Mouse (Mus musculus): Measurements from ENCODE around the gene Myrip. TPM values are rescaled to one million over a fixed set of nuclear protein-coding genes. Genes with fewer than 3 reads are reported as not detected.

Myrip gene
- polyA plus RNA-seq (2015; fragmentation: Illumina TruSeq; extraction: RNeasy Lipid Tissue Mini Kit (QIAGEN cat#74804); ENCODE audit: insufficient read depth, low replicate concordance) = 0.12 TPM

DNA sequence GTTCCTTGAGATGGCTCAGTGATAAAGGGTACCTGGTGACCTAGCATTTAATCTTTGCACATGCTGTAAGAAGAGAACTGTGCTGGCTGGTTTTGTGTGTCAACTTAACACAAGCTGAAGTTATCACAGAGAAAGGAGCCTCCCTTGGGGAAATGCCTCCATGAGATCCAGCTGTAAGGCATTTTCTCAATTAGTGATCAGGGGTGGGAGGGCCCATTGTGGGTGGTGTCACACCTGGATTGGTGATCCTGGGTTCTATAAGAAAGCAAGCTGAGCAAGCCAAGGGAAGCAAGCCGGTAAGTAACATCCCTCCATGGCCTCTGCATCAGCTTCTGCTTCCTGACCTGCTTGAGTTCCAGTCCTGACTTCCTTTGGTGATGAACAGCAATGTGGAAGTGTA lies at the start of gene Myrip:
Gene Myrip (plus strand): TSS at position 301 of the 400 bp plus-strand sequence.

DNA sequence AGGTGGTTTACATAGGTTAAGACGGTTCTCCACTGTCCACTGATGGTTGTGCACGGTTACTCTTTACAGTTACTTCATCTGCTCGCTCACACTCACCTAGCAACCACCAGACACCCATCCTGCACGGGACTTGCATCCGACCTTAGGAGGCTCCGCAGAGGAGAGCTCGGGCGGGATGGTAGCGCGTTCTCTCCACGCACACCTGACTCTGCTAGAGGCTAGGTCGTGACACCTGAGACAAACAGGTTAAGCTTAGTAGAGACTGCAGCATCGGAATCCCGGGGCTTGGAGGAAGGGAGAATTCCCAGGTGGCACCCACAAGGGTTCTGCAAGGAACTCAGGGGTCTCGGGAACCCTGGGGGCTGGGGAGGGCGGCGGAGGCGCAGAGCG lies 190.7 kb downstream of the Myrip start, which contains the start of gene Eif1b:
Gene Eif1b (plus strand): TSS at position 223 of the 390 bp plus-strand sequence.

Other genes starting within 250 kb of the Myrip start
- gene Cx3cr1, start 231.6 kb upstream of the Myrip start, polyA plus RNA-seq (2015; fragmentation: Illumina TruSeq; extraction: RNeasy Lipid Tissue Mini Kit (QIAGEN cat#74804); ENCODE audit: insufficient read depth, low replicate concordance) = 24.8 TPM
- 0.69 TPM for gene Ccr8, start 209.4 kb upstream of the Myrip start, polyA plus RNA-seq (2015; fragmentation: Illumina TruSeq; extraction: RNeasy Lipid Tissue Mini Kit (QIAGEN cat#74804); ENCODE audit: insufficient read depth, low replicate concordance)
- 22.7 TPM for gene Slc25a38, start 191.1 kb upstream of the Myrip start, polyA plus RNA-seq (2015; fragmentation: Illumina TruSeq; extraction: RNeasy Lipid Tissue Mini Kit (QIAGEN cat#74804); ENCODE audit: insufficient read depth, low replicate concordance)
- gene Rpsa, start 173.8 kb upstream of the Myrip start, polyA plus RNA-seq (2015; fragmentation: Illumina TruSeq; extraction: RNeasy Lipid Tissue Mini Kit (QIAGEN cat#74804); ENCODE audit: insufficient read depth, low replicate concordance) = 1,931 TPM
- gene Mobp, start 151.8 kb upstream of the Myrip start, polyA plus RNA-seq (2015; fragmentation: Illumina TruSeq; extraction: RNeasy Lipid Tissue Mini Kit (QIAGEN cat#74804); ENCODE audit: insufficient read depth, low replicate concordance) = not detected
- 91.5 TPM for gene Eif1b, start 190.7 kb downstream of the Myrip start, polyA plus RNA-seq (2015; fragmentation: Illumina TruSeq; extraction: RNeasy Lipid Tissue Mini Kit (QIAGEN cat#74804); ENCODE audit: insufficient read depth, low replicate concordance)
- gene Entpd3, start 238.3 kb downstream of the Myrip start, polyA plus RNA-seq (2015; fragmentation: Illumina TruSeq; extraction: RNeasy Lipid Tissue Mini Kit (QIAGEN cat#74804); ENCODE audit: insufficient read depth, low replicate concordance) = 0.15 TPM

All from spleen, adult 10 weeks (tissue).